Mouse (Mus musculus) gastrocnemius, adult 18-20 months (tissue): ENCODE results near the gene Olfr281. TPM values are rescaled to one million over a fixed set of nuclear protein-coding genes. Genes with fewer than 3 reads are reported as not detected.
"Not testable (repeated sequence)": the region's sequence is repeated elsewhere in the genome, so short reads cannot be mapped to it uniquely, and the experiment has no call there.

Experiments
- DNase-seq: peaks from one replicate; pipeline ENCODE4 v3.0.0; 2021; ENCODE audit warnings: low spot score
- long read RNA-seq, 2 experiments: library from polyadenylated mRNA; stranded (forward); transcript quantifications; one replicate each; pipeline ENCODE4 v2.0.0; 2021
- total RNA-seq, 2 experiments: library from RNA; stranded (reverse); gene quantifications; 2 replicates each; pipeline ENCODE4 v1.2.3; 2021

Olfr281 gene
- total RNA-seq: not detected
- long read RNA-seq, experiment 1: 0 reads
- long read RNA-seq, experiment 2: 0 reads

DNA sequence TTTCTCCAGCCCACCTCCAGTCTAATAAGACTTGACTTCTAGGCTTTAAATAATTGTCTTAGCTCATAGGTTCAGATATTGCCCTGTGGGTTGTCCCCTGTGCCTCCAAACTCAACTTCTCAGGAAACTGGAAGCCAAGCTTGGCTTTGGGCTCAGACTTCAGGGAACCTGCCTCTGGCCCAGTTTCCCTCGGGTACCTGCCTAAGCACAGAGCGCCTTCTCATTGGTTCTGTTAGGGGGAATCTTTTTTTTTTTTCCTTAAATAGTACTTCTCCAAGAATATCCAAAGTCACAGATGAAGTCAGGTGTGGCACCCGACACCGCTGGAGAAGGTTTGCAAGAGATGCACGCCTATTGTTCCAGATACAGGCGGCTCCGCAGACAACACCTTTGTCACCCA lies at the start of gene Olfr281:
Gene Olfr281 (plus strand): TSS at position 301 of the 400 bp plus-strand sequence.
- DNase-seq: no peak

DNA sequence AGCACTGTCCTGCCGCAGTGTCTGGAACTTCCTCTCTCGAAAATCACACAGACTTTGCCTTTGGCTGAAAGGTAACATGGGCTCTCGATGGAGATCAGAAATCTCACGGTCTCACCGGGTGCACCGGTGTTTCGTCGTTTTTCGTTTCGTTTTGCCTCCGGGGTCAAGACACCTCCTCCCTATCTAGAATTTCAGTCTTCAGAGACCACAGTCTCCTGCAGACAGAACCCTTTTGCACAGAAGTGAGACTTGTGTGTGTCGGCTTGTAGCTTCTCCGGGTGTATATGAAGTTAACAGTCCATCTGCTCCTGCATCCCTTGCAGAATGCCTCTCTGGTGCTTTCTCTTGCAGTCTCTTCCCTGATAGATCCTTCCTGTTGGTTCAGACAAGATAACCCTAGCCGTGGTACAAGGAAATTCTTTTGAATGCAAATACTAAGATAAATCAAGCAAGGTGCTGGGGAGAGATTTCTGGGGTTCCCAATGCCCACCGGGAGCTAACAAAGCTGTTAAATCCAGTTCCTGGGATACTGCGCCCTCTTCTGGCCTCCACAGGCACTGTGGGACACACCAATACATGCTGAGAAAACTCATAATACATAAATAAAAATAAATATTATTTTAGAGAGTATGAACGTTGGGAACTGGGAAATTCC lies 43.9 kb upstream of the Olfr281 start:
- DNase-seq: no peak

DNA sequence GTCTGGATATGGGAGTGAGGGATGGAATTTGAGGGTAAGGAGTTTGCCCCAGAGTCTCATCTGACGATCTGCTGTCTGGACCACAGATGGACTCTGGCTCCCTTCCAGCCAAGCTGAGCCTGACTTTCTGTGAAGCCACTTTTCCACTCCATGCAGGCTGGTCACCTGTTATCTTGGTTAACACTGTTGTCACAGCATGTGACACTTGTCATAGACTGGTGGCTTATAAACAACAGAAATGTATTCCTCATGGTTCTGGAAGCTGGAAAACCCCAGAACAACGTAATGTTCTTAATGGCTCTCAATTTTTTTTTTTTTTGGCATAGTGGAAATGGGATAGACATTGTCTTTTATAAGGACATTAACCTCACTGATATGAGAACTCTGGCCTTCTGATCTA lies 42.8 kb upstream of the Olfr281 start:
- DNase-seq: no peak

DNA sequence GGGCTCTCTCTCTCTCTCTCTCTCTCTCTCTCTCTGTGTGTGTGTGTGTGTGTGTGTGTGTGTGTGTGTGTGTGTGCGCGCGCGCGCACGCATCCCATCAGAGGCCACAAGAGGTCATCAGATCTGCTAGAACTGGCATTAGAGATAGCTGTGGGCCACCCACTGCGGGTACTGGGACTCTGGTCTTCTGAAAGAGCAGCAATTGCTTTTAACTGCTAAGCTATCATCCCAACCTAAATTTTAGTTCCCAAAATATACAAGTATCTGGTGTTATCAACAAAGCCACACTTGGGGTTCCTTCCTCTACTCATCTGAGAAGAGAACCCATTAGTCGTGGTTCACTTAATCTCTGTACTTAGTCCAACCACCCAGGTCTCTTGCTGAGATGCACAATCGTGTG lies 42.1 kb upstream of the Olfr281 start:
- no peak for DNase-seq

DNA sequence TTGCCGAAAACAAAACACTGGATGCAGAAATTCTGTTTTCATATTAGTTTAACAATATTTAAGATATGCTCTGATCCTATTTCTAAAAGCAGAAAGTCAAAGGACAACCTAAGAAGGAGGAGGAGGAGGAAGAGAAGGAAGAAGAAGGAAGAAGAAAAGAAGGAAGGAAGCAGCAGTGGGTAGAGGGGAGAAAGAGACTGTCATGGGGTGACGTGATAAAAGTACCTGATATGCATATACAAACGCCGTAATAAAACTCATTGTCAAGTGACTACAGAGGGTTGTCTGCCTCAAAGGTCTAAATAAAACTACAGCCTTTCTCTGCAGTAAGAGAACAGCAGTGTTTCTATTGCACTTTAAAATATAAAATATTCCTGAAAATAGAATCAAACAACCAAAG lies 36.4 kb upstream of the Olfr281 start:
- no peak for DNase-seq

DNA sequence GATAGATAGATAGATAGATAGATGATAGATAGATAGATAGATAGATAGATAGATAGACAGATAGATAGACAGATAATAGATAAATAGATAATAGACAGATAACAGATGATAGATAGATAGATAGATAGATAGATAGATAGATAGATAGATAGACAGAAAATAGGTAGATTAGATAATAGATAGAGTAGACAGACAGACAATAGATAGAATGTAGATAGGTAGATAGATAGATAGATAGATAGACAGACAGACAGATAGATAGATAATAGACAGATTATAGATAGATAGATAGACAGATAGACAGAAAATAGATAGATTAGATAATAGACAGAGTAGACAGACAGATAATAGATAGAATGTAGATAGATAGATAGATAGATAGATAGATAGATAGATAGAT lies 35.6 kb upstream of the Olfr281 start:
- DNase-seq: not testable (repeated sequence)

DNA sequence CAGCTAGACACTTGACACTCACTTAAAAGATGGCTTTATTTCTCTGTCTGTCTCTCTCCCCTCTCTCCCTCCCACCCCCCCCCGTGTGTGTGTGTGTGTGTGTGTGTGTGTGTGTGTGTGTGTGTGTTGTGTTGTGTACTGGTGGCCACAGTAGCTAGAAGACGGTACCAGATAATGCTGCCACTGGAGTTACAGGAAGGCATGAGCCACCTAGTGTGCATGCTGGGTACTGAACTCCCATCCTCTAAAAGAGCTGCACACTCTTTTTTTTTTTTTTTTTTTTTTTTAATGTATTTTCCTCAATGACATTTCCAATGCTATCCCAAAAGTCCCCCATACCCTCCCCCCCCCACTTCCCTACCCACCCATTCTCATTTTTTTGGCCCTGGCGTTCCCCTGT lies 35.1 kb upstream of the Olfr281 start:
- DNase-seq: not testable (repeated sequence)

DNA sequence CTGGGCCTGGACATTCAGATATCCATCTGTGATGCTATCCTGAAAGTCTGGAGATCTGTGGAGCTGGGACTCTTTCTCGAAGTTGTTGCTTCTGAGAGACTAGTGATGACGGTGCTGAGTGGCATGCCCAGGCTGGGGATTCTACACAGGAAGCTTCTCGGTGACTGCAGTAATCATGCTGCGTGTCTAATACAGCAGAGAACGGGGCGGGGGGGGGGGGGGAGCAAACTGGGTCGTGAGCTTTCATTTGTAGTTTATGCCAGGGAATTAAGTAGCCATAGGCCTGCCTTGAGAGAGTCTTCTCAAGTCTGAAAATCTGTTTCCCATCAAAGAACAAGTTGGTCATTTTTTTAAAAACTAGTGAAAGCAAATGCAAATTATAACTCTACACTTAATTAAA lies 34.3 kb upstream of the Olfr281 start:
- no peak for DNase-seq

DNA sequence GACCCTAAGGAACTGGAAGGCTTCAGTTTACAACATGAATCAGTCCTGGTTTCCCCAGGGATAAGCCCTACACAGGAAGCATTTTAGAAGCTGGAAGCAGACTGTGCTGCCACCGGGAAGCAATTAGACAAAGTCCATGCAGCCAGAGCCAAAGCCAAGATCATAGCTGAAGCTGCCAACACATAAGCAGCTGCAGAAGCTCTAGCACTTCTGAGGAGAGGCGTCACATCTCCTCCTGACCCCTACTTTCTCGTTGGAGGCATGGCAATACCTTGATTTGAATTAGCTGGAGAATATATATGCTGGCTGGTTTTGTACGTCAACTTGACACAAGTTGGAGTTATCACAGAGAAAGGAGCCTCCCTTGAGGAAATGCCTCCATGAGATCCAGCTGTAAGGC lies 31.5 kb upstream of the Olfr281 start:
- DNase-seq: no peak

DNA sequence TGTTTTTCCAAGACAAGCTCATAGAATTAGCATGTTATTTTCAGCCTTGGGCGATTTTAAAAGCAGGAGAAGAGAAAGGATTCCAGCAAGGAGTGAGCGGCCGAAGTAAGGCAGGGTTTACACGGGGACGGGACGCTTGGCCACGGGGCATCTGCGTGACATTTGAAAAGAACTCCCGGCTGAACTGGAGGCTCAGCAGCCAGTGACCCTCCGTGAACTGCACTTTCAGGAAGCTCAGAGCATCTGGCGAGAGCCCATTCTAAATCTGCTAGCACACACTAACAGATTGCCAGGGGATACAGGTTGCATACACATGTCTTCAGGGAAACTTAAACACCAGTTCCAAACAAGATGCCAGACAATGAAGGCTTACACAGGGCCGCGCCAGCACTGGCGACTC lies 28.1 kb upstream of the Olfr281 start:
- peak; percentile 22 for DNase-seq

DNA sequence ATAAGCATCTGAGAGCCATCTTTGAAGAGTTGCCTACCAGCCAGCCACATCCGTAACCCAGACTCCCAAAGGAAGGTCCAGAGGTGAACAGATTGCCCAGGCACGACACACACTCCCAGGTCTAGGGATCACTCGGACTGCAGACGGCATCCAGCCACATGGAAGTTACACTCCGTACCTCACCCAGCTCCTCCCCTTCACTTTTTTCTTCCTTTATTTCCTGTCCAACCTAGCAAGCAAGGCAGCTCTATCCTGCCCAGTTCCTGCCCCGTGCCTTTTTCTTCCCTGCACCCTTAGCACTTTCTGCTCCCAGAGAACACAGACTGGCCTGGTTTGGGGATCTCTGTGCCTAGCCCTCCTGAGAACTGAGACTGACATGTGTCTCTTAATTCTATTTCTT lies 27.6 kb upstream of the Olfr281 start:
- no peak for DNase-seq

DNA sequence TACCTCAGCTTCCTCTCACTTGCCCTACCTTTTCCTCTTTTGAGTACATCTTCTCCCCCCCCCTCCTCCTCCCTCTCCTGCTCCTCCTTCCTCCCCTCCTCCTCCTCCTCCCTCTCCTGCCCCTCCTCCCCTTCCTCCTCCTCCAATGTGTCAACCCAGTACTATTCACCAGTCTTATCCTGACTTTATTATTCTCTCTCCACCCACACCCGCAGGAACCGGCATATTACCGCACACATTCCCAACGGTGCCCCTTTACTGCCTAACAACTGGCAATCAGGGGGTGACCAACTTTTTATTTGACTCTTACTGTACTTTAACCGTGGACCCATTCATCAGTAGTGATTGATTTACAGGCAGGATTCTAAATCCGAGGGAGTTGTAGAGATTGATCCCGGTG lies 27.2 kb upstream of the Olfr281 start:
- DNase-seq: no peak

DNA sequence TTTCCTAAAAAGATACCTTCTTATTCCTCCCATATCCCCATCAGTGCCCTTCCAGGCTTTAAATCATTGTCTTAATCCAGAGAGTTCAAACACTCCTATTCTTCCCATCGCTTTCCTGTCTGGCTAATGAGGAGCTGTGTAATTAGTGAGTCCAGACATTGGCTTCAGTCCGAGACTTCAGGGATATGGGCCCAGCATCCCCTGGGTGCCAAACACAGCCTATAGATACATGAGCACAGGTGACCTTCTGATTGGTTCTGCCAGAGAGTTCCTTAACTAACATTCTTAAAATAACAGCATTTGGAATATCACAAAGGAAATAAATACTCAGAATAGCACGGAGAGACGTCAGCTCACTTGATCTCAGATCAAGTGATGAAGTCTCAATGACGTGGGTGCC lies 21.5 kb upstream of the Olfr281 start, which contains the start of gene Olfr282:
Gene Olfr282 (plus strand): TSS at position 301 of the 400 bp plus-strand sequence.
- not testable (repeated sequence) for DNase-seq

DNA sequence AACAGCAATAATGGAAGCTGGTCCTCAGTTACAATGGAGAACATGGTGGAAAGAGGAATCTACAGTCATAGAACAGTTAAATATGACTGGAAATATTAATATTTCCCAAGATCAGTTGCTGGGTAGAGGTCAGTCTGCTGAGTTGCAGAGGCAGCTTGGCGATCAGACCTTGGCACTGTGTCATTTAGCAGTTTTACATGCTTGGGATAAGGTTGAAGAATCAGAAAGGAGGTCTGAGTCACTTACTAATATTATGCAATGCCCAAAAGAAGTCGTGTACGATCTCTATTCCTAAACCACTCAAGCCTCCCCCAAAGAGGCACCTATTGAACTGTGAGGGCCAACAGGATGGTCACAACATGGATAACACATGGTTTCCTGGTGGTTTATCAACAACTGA lies 7.8 kb upstream of the Olfr281 start:
- DNase-seq: no peak

DNA sequence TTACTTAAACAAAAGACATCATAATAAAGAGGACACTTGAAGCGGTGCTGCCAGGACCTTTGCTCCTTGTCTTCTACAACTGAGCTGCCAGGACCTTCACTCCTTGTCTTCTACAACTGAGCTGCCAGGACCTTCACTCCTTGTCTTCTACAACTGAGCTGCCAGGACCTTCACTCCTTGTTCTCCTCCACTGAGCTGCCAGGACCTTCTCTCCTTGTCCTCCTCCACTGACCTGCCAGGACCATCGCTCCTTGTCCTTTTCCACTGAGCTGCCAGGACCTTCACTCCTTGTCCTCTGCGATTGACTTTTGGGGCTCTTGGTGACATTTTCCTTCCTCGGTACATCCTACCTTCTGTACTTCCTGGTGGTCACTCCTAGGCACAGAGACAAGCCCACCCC lies 3.9 kb upstream of the Olfr281 start:
- no peak for DNase-seq

DNA sequence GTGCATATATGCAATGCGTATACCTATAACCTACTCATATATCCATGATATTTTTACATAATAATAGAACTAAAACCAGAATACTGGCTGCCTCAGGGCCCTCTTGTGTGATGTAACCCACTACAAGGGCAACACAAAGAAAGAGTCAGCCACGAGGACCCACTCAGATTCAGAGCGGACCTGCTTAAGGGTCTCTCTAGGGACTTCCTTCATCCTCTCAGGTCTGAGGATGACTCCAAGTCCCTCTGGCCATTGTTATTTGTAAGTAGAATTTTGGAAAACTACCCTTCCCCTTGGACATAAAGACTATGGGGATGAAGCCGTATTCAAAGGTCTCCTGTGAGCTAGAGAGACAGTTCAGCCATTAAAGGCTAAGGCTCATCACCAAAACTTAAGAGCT lies 17.2 kb downstream of the Olfr281 start, which contains the start of gene OR5BS1P:
Gene OR5BS1P (plus strand): TSS at position 301 of the 400 bp plus-strand sequence.
- no peak for DNase-seq

DNA sequence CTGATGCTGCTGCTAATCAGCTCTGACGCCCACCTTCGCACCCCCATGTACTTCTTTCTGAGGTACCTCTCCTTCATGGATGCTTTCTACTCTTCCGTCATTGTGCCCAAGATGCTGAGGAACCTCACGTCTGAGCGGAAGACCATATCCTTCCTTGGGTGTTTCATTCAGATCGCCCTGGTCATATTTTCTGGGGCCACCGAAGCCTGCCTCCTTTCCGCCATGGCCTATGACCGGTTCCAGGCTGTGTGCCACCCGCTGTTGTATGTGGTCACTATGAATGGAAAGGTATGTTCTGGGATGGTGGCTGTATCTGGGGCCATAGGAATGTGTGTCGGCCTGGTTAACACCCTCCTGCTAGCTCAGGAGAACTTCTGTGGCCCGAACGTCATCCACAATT lies 19.2 kb downstream of the Olfr281 start:
- no peak for DNase-seq

DNA sequence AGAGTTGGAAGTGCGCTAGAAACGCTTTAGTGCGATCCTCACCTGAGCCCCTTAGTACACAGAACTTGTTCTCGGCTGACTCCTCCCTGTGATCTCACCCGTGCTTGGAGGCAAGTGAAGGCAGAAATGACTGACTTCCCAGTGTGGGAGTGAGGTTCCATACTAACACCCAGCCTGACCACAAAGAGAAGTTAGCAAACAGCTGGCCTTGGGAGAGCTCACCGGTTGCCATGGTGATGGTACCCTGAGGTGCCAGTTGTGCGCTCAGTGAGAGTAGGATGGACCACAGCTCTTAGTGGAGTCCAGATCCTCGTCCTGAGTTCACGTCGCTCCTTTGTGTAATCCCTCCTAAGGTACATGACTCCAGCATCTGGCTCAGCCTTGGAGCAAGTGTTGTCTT lies 22.6 kb downstream of the Olfr281 start:
- no peak for DNase-seq

DNA sequence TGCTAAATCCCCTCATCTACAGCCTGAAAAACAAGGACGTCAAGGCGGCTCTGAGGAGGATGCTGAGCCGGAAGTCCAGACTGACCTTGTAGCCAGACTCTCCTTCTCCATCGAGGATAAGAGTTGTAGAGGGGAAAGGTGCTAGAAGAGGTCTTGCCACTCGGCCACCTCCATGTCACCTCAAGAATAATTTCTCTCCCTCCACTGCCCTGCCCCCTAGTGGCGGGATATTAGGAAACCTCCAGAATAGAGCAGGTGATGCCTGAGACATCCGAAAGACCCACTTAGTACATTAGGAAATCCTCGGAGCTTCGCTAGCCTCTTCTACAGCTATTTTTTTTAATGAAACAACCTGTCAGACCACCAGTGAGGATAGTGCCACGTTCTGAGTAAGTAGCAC lies 23.0 kb downstream of the Olfr281 start:
- DNase-seq: peak; percentile 47

DNA sequence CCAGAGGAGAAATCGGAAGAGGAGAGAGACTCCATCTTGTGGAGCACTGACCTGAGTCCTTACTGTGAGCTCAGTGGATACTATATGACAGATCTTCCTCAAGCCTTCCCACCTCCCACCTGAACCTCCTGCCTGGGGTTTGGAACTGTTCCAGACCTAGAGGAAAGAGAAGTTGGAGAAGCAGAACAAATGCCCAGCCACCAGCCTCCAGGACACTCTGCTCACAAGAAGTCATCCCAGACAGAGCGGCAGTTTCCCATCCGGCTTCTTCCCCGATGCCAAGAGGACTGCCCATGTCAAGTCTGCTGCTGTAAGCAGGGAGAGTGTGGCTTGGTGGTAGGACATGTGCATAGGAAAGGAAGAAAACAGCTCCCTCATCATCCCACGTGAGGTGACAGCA lies 23.9 kb downstream of the Olfr281 start:
- no peak for DNase-seq

DNA sequence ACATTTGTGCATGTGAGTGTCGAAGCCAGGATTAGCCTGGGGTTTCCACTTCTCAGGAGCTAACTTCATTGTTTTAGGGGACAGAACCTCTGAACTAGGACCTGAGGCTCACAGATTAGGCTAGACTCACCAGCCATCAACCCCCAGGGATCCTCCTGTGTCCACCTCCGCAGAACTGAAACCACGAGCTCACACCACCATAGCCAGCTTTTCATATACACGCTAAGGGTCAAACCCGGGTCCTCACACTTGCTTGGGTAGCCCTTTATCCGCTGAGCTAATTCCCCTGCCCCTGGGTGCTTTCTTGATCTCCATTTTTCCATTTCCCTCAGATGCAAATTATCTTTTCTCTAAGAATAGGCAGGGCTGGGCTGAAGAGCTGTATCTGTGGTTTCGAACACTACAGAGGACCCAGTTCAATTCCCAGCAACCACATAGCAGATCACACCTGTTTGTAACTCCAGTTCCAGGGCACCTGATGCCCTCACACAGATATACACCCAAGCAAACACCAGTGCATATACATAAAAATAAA lies 27.2 kb downstream of the Olfr281 start:
- no peak for DNase-seq

DNA sequence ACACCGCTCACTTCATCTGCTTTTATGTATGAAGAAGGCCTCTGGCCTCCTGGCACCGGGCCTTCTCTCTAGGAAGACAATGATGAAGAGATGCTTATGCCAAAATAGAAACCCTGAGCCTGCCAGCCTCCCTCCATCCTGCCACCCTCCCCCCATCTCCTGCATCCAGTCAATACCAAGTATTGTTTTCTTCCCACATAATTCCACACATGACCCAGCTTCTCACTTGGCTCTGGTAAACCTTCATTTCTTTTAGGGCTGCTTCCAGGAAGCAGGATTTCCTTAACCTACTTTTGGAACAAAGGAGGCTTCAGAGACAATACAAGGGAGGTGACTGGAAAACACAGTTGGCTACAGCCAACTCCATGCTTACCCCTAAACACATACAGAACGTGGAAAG lies 30.3 kb downstream of the Olfr281 start, which contains the start of gene Lalba:
Gene Lalba (minus strand): TSS at position 21 of the 400 bp plus-strand sequence.
- no peak for DNase-seq
